Mouse (Mus musculus) spleen, adult 2 months (tissue): Measurements from ENCODE around the gene Klhdc8b.

Source experiments
- CTCF ChIP-seq: fragments of 200-500 bp; IDR thresholded peaks from 2 replicates; pipeline ENCODE4 v1.5.1; 2011; ENCODE audit warnings: mild to moderate bottlenecking, inconsistent platforms; ENCODE audit not compliant: insufficient read depth, insufficient read length, insufficient replicate concordance; ENCODE audit errors: extremely low read depth
- POLR2A ChIP-seq: fragments of 200-500 bp; IDR thresholded peaks from 2 replicates; pipeline ENCODE4 v1.6.1; 2011; ENCODE audit warnings: low read depth, low read length, inconsistent platforms

GRCm38 (mm10) chr9:108483051-108483790 is 21.8 kb upstream of the Klhdc8b start:
- TF ChIP-seq CTCF (no peak), POLR2A (no peak)
